Mouse (Mus musculus) liver (tissue): ENCODE results near the gene Ttc29.
A peak's percentile ranks its signal among the peaks of the same experiment; 100 is the strongest.

Source experiments
- DNase-seq: peaks from one replicate; pipeline ENCODE4 v3.0.0-alpha.2; 2020; ENCODE audit warnings: mixed read lengths

Gene Ttc29

DNA sequence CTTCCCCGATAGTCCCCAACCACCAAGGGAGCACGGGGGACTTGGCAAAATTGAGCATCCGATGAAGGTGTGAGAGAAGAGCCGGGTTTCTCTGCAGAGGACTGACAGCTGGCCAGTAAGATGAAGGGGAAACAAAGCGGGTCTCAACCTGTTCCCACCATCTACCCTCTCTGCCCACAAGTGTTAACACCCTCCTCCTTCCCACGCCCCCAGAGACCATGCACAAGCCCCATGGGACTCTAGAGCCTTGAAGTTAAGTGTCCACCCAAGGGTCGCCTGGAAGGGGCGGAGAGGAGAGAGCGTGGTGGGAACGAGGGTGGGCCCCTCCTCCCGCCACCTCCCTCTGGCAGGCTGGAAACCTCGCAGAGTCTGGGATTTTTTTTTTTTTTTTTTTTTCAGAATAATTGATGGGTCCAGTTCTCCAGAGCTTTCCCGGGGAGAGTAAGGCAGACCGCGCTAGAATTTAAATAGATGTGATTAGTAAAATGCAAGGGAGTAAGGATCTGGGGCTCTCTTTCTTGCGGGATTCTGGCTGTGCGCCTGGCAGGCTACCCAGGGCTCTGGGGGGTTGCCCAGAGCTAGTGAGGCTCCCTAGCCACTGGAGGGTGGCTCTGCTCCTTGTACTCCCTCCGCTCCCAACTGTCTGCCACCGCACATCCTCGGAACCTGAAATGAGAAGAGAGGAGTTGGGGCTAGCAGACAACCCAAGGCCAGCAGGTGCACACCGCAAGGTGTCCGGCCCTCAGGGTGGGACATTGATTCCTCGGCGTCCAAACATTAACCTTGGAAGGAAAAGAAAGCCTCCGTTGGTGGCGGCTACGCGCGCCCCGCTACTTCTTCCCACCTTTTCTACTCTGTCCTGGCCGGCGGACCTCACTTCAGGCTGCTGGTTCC is 214.0 kb downstream of the Ttc29 start:
- DNase-seq, result no peak

GRCm38 (mm10) chr8:78427769-78428130 is 214.7 kb downstream of the Ttc29 start:
- no peak for DNase-seq

DNA sequence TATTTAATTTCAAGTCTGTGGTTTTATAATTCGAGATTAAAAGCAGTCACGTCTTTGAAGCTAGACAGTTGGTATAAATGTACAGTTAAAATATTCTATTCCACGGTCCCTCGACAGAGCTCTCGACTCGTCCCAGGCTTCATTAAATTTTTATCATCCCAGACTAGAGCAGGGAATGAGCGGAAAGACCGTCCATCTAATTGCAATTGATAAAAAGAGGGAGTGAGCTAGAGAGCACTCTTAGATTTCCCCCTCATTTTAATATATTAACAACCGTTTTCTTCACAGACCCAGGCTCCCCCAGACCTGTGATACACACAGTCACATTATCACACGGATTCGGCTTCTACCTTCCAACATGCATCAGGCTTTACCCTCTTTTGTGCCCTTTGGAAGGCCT is 215.1 kb downstream of the Ttc29 start:
- no peak for DNase-seq

DNA sequence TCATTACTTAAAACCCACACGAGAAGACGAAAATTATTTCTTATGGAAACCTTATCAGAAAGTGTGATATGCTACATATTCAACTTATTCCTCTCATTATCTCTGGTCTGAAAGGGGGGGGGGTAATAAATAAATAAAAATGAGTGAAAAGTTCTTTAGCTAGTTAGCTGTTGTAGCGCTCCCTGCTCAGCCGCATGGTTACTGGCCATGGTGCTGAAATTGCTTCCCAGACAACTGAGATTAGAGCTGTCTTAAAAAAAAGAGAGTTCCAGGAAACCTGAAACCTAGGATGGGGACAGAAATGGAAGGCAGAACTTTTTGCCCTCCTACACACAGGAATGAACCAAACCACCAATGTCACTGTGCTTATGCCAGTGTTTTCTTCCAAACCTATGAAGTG is 218.3 kb downstream of the Ttc29 start:
- peak; percentile 43 for DNase-seq

DNA sequence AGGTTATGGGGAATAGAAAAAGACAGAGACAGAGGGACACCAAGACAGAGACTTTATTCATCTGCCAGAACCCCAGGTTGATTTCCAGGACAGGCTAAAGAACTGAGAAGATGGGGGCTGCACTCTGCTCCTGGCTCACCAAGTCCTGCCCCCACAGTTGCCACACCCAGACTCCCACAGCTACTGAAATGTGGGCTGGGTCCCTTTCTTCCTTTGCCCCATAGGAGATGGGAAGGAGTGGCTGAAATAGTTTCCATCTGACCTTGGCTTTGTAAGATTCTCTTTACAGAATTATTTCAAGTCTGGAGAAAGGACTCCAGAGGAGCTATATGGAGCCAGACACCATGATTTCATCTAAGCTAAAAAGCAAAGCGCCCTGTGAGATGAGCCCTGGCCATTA is 219.4 kb downstream of the Ttc29 start:
- DNase-seq, result no peak

GRCm38 (mm10) chr8:78433318-78433717 is 220.2 kb downstream of the Ttc29 start:
- no peak for DNase-seq

GRCm38 (mm10) chr8:78434340-78434739 is 221.2 kb downstream of the Ttc29 start:
- no peak for DNase-seq

GRCm38 (mm10) chr8:78434823-78435623 is 221.9 kb downstream of the Ttc29 start:
- no peak for DNase-seq

- no peak for DNase-seq
Observed at GRCm38 (mm10) chr8:78435624-78435960, 222.5 kb downstream of the Ttc29 start.

DNA sequence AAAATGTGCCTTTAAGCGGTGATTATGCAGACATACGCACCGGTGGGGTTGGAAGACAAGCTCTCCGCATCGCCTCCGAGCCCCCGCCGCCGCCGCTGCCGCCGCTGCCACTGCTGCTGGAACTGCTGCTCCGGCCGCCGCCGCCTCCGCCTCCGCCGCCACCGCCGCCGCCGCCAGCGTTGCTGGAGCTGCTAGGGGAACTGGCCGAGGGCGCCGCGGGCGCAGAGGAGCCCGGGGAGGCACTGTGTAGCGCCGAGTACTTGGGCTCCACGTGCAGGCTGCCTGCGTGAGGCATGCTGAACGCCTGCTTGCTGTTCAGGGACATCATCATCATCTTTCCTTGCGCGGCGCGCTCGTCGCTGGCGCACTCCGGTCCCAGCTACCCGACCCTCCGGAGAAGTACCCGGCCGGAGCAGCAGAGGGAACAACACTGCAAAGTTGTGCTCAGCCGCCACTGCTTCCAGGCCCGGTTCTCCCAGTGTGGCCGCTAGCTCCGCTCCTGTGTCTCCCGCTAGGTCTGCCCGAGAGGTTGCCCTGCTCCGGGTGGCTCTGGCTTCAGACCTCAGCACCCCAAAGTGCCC is 223.1 kb downstream of the Ttc29 start, which contains the start of gene Pou4f2:
Gene Pou4f2, minus strand, starts transcription at position 575 of the 581 bp plus-strand sequence.
- no peak for DNase-seq

DNA sequence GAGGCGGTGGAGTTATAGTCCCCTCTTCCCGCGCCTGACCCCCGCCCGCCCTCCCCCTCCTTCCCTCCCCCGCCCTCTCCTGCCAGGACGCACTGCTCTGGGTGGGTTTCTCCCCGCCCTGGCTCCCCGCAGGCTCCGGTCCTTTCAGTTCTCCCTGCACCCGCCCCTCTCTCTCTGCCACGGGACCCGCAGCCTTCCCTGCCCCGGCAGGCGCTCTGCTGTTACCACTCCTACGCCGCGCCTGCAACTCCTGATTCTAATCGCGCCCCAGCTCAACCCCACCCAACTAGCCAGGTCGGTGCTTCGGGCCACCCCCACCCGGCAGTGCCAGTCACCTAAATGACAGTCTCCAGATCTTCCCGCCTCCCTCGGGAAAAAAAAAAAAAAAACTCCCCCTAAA is 223.6 kb downstream of the Ttc29 start:
- DNase-seq, result no peak

DNA sequence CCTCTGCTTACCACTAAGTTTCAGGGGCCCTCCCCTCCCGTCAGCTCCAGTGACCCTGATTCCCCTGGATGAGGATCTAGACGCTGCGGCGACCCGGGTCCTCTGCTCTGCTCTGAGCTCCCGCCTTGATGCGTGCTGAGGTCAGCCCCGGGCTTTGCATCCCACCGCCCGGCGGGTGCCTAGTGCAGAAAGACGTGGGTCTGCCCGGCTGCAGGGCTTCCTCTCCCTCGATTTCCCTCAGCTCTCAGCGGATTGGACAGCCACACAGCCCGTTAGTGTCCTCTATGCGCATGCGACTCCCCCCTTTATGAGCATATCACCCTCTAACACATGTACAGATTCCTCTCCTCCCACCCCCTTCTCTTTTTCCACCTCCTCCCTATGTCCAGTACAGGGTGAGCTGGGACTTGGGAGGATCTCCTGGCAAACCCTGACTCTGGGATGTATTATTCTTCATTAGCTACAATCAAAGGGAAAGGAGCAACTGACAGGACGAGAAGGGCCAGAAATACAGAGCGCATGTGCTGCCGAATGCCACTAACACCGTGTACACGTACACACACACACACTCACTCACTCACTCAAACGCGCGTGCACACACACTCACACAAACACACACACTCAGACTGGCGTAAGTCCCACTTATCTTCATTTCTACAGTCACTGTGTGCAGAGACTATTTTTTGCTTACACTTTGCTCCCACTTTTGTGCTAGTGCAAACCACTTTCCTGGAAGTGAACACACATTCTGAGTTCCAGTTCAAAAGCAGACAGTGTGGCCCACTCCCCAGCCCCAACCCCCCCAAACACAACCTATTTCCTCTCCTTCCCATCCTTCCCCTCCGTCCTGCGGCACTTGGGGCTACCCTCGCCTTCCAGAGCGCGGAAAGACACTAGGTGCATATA is 224.3 kb downstream of the Ttc29 start:
- no peak for DNase-seq

DNA sequence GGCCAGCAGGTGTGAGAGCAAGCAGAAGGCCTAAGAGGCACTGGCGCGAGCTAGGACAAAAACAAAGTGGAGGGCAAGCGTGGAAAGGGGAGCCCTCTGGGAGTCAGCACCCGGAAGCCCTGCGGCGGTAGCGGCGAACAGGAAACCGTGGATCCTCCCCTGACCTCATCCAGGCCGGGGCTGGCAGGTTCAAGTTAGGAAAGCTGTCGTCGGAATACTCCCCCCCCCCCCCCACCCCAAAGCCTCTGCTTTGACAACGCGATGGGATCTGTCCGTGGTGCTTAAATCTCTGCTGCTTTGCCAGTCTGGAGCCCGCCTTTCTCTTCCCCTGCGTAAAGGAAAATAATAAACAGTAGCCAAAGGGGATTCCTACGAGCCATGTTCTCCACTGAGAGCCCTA is 225.0 kb downstream of the Ttc29 start:
- peak; percentile 52 for DNase-seq

DNA sequence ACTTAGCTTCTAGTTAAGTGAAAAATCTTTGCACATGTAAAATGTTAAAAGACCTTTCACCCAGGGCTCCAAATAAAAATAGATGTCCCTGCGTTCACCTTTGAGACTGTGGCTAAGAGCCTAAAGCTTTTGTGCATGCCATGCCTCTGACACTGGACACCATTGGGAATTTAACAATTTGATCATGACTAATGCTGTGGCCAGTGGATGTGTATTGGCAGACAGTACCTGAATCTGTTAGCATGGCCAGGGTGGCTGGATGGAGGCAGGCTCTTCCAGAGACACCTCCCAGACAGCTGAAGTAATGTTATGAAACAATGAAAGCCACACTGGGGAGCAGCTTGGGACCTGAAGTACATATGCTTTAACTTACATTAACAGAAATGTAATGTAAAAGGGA is 229.7 kb downstream of the Ttc29 start:
- no peak for DNase-seq
